Mouse (Mus musculus): ENCODE results near the gene Mitf. TPM values are rescaled to one million over a fixed set of nuclear protein-coding genes. Genes with fewer than 3 reads are reported as not detected.
A peak's percentile ranks its signal among the peaks of the same experiment; 100 is the strongest.

The Mitf gene
- total RNA-seq, 2 experiments from 2014 or later = 1.1 to 2.0 TPM

- no peak for DNase-seq
These were observed 130.3 kb downstream of the Mitf start for GRCm38 (mm10) chr6:97937139-97937538.

GRCm38 (mm10) chr6:97937897-97938614, 131.2 kb downstream of the Mitf start:
- no peak for DNase-seq
- intact Hi-C loops (cut with DNase I) = no loop called here

More at GRCm38 (mm10) chr6:97937139-97937538, 130.3 kb downstream of the Mitf start:
- intact Hi-C loops (cut with DNase I) = no loop called here

- no peak for DNase-seq
- intact Hi-C loops (cut with DNase I) = no loop called here
These were observed 134.1 kb downstream of the Mitf start for GRCm38 (mm10) chr6:97940916-97941315.

GRCm38 (mm10) chr6:97950033-97950881, 143.4 kb downstream of the Mitf start:
- no peak for DNase-seq
- intact Hi-C loops (cut with DNase I) = no loop called here

- intact Hi-C loops (cut with DNase I) = no loop called here
- no peak for DNase-seq
These were observed 144.0 kb downstream of the Mitf start for GRCm38 (mm10) chr6:97950882-97951245.

- intact Hi-C loops (cut with DNase I) = no loop called here
- no peak for DNase-seq
These were observed 144.9 kb downstream of the Mitf start for GRCm38 (mm10) chr6:97951711-97952110.

GRCm38 (mm10) chr6:97952845-97953244, 146.0 kb downstream of the Mitf start:
- no peak for DNase-seq
- intact Hi-C loops (cut with DNase I) = no loop called here

- no peak for DNase-seq
These were observed 149.3 kb downstream of the Mitf start for GRCm38 (mm10) chr6:97956121-97956520.

GRCm38 (mm10) chr6:97956636-97957035, 149.8 kb downstream of the Mitf start:
- intact Hi-C loops (cut with DNase I) = no loop called here
- DNase-seq = no peak

More at GRCm38 (mm10) chr6:97956121-97956520, 149.3 kb downstream of the Mitf start:
- intact Hi-C loops (cut with DNase I) = no loop called here

GRCm38 (mm10) chr6:97958276-97958675, 151.4 kb downstream of the Mitf start:
- intact Hi-C loops (cut with DNase I) = no loop called here

GRCm38 (mm10) chr6:97961776-97962175, 154.9 kb downstream of the Mitf start:
- no peak for DNase-seq

More at GRCm38 (mm10) chr6:97958276-97958675, 151.4 kb downstream of the Mitf start:
- DNase-seq = no peak

GRCm38 (mm10) chr6:97962311-97962710, 155.5 kb downstream of the Mitf start:
- DNase-seq = no peak
- intact Hi-C loops (cut with DNase I) = no loop called here

More at GRCm38 (mm10) chr6:97961776-97962175, 154.9 kb downstream of the Mitf start:
- intact Hi-C loops (cut with DNase I) = no loop called here

- no peak for DNase-seq
- intact Hi-C loops (cut with DNase I) = no loop called here
These were observed 157.9 kb downstream of the Mitf start for GRCm38 (mm10) chr6:97964750-97965149.

- DNase-seq = no peak
- intact Hi-C loops (cut with DNase I) = no loop called here
These were observed 174.8 kb downstream of the Mitf start for GRCm38 (mm10) chr6:97981668-97982067.

GRCm38 (mm10) chr6:97985658-97986057, 178.8 kb downstream of the Mitf start:
- intact Hi-C loops (cut with DNase I) = no loop called here
- no peak for DNase-seq

- intact Hi-C loops (cut with DNase I) = no loop called here
- DNase-seq = no peak
These were observed 179.6 kb downstream of the Mitf start for GRCm38 (mm10) chr6:97986417-97986816.

GRCm38 (mm10) chr6:97993507-97993906, 186.7 kb downstream of the Mitf start:
- intact Hi-C loops (cut with DNase I) = no loop called here
- DNase-seq = no peak

GRCm38 (mm10) chr6:97995606-97996307, 188.9 kb downstream of the Mitf start:
- DNase-seq = no peak
- intact Hi-C loops (cut with DNase I) = no loop called here

GRCm38 (mm10) chr6:98001551-98001950, 194.7 kb downstream of the Mitf start:
- intact Hi-C loops (cut with DNase I) = no loop called here

GRCm38 (mm10) chr6:98003114-98003513, 196.3 kb downstream of the Mitf start:
- no peak for DNase-seq
- intact Hi-C loops (cut with DNase I) = no loop called here

More at GRCm38 (mm10) chr6:98001551-98001950, 194.7 kb downstream of the Mitf start:
- no peak for DNase-seq

GRCm38 (mm10) chr6:98005566-98005965, 198.7 kb downstream of the Mitf start:
- intact Hi-C loops (cut with DNase I) = loop anchor here (2.0 kb wide), 1 partner anchor 245 kb away; no protein-coding TSS in a partner anchor
- peak; percentile 33 for DNase-seq
